Mouse (Mus musculus) spleen, postnatal 14 days (tissue): ENCODE data around the gene Tmed2.
"Not testable (repeated sequence)": the region's sequence is repeated elsewhere in the genome, so short reads cannot be mapped to it uniquely, and the experiment has no call there.

ENCODE experiments used
- DNase-seq, 2 experiments: peaks; one replicate each; pipeline ENCODE4 v3.0.0; 2021 to 2022; ENCODE audit warnings: low spot score in 2 of 2

Gene Tmed2

DNA sequence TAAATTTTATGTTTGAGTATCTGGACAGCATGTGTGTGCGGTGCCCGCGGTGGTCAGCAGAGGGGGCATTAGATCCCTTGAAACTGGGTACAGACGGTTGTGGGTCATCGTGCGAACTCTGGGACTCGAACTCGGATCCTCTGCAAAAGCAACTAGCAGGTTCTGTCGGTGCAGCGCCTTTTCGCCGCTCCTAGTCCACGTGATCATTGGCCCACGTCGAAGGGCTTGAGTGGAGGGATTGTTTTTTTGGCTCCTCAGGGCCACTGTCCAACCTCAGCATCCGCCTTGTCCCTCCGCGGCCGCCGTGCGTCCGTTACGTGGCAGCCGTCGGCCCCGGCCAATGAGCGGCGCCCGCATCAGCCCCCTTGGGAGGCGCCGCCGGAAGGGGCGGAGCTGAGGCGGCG is at the start of gene Tmed2:
Gene Tmed2 (plus strand): TSS at position 313 of the 404 bp plus-strand sequence.
- peak; percentile 83 to 91 for DNase-seq

DNA sequence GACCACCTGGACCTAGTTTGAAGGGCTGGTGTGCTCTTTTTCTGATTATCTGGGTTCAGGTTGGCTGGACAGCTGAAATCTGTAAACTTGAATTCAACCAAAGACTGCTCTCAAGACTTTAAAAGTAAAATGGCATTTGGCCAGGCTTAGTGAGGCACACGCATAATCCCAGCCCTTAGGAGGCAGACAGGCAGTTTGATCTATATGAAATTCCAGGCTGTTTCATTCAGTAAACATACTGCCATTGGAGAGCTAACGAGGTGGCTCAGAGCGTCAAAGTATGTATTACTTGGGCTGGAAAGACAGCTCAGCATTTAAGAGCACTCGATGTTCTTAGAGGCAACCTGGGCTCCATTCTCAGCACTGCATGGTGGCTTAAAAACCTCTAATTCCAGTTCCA is 48.8 kb upstream of the Tmed2 start:
- DNase-seq = no peak

DNA sequence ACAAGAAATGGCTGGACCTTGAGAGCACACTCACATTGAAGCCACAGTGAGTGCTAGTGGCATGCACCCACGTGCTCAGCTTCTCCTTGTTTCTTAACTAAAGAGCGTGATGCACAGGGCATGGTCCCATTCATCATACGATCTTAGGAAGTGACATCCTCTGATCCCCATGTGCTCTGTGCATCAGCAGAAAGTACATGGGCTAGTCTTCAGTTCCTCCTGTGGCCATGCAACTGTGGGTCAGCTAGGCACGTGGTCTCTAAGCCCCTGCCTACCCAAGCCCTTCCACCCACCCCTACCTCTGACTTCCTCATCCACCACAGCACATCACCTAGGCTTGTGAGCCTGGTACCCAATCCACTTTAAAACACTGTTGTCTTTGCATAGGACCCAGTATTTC is 47.9 kb upstream of the Tmed2 start:
- no peak for DNase-seq

DNA sequence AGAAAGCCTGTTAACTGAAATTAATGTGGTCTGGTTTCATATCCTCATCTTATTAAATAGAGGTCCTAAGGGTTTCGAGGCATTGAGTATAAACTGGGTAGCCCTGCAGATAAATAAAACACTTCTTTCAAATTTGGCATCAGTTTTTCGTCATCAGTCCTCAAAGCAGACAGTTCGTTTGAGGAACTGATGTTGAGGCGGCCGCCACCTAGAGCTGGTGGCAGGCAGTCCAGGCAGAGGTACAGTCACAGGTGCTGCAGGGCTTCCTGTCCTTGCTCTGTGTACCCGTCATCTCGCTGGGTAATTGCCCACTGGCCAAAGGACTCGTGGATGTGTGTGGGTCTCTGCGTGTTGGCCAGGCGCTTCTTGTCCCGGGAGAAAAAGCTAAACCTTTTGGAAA is 47.0 kb upstream of the Tmed2 start:
- no peak for DNase-seq

DNA sequence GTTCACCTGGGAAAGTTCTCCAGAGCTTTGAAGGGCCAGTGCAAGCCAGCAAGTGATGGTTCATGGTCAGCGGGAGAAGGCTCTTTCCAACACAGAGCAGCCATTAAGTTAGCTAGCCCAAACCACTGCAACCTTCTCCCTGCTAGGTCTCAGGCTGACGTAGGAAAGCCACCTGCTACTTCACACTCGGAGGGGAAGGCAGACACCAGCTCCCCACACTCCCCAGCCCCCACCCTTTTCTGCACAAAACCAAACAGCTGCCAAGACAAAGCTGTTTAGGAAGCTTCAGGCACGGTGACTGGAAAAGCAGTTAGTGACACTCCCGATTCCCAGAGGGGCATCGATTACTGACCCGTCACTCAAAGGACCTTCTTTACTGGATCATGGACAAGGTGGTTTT is 44.9 kb upstream of the Tmed2 start:
- no peak for DNase-seq

DNA sequence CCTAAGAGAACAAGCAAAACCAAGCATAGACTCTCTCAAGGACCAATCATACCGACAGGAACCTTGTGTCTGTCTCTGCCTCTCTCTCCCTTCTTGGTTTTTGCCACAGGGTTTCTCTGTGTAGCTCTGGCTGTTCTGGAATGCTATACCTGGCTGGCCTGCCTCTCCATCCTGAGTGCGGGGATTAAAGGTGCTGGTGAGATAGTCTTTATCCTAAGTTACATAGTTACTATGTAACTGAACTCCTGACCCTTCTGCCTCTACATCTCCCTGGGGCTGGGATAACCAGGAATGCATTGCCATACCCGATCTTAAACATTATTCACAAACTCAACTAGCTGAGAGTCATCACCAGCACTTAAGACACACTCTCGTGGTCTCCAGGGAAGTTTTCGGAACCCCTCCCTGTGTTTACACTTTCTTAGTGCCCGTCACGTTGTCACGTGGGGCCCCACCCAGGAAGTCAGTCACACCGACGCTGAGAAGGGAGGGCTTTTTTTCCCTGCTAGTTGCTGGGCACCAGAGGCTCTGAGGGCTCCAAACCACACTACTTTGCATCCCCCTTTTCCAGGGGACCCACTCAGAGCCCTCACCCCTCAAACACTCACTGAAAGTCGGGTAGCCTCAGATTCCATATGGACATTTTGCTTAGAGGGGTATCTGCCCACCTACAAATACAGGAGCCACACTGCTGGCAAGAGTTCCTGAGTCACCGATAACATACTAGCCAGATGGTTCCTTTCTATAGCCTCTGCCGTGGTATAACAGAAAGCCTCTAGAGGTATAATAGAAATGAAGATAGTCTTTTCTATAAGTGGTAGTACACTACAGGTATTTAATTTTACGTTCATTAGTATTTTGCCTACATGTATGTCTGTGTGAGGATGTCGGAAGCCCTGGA is 43.6 kb upstream of the Tmed2 start:
- DNase-seq = no peak

DNA sequence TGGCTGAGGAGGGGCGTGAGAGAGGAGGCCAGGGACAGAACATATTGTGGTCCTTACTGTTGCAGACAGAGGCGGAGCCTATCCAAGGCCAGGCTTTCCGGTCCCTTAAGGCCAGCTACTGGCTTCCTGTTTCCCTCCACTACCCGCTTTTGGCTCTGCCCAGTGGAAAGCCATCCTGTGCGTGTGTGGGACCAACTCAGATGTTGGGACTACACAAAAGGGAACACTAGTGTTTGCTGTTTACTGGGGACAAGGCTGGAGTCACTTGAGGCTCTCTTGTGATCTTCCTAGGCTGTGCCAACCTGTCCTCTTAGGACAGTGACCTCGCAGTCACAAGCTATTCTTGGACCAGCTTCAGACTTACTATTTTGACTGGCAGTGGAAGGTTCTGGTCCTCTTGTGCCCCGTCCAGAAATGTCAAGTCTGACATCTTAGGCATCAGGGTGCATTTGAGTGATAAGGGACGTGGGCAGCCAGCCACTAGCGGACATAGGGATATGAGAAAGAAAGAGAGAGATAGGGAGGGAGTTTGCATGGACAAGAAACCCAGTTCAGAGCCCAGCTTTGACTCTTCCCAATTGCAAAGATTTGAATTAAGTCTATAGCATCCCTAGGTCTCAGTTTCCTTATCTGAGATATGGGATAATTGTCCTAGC is 42.1 kb upstream of the Tmed2 start:
- DNase-seq = no peak

DNA sequence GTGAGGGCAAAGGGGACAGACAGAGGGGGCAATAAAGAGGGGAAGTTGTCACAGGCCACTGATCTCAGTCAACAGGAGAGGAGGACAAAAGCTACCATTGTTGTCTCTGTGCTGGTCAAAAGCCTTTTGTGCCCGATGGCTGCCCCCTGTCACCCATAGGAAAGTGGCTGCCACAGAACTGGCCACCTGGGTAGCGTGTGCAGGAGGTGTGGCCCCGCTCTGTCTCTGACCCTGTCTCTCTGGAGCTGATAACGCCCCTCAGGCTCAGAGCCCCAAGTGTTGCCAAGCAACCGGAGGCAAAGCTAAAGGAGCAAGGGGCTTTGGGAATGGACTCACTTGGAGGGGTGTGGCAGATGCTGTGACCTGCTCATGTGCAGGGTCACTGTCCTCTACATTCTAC is 41.5 kb upstream of the Tmed2 start:
- DNase-seq = no peak

DNA sequence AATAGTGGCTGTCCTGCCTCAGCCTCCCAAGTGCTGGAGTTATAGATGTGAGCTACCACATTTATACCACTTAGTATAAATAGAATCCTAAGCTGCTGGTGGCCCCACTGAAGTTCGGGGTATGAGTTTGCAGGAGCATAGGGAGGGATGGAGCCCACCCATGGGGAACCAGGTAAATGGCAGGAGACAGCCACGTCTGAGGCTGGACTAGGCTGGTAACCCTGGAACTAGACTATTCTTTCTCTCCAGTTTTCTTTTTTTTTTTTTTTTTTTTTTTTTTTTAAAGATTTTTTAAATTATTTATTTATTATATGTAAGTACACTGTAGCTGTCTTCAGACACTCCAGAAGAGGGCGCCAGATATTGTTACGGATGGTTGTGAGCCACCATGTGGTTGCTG is 40.5 kb upstream of the Tmed2 start:
- not testable (repeated sequence) for DNase-seq

DNA sequence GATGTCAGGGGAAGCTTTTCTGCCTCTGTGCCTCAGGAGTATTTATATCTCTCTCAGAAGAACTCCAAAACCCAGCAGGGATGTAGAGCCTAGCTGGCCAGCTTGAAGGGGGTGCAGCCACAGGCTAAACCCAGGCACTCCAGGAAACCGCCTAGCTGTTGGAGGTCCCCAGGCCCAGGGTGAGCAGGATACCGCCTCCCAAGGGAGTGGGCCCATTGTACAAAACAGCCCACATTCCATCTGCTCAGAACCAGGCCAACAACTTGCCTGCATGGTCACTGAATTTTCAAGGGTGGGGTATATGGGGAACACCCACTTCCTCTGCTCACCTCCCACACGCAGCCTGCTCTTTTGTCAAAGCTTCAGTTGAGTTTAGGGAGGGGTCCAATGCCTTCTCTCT is 39.9 kb upstream of the Tmed2 start:
- DNase-seq = no peak

DNA sequence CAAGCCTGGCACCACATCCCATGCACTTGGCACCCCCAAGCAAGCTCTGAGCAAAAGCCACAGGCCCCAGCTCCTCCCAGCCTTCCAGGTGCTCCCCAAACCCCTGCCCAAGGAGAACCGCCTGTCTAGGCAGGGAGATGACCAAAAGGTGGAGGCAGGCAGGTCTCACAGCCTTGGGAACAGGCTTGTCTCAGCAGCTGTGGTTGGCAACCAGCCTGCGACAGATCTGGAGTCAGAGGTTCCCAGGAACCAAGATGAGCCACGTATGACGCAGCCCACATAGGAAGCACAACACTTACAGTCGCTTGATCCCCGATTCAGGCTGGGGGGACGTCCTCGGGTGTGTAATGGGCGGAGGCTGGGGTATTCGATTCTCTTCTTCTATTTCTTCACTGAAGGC is 39.0 kb upstream of the Tmed2 start:
- no peak for DNase-seq

DNA sequence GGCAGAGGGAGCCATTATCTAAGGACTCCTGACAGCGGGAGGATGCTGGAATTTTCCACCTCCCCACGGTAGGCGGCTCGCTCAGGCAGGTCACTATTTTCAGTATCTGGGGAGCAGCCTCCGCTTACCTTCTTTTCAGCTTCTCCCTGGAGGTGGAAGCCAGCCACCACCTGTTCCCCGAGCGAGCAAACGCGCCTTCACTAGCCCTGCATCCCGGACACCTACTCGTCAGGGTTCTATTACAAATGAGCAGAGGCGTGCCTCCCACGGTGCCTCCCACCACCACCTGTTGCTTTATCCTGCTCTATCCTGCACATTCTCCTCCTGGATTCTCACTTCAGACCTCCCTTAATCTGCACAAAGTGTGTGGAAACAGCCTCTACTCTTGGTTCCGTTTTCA is 36.8 kb upstream of the Tmed2 start:
- DNase-seq = no peak

DNA sequence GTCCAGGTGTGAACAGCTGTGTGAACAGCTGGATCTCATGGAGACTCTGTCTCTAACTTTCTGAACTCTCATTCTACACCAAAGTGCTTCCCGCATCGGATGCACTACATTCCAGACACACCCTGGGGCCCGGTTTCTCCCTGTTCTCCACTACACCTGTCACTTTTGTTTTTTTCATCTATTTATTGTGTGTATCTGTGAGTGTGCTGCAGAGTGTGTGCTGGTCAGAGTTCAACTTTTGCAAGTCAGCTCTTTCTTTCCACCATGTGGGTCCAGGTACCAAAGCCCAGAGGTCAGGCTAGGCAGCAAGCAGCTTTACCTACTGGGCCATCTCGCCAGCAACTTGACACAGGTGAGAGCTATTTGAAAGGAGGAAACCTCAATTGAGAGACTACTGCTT is 35.3 kb upstream of the Tmed2 start:
- no peak for DNase-seq

DNA sequence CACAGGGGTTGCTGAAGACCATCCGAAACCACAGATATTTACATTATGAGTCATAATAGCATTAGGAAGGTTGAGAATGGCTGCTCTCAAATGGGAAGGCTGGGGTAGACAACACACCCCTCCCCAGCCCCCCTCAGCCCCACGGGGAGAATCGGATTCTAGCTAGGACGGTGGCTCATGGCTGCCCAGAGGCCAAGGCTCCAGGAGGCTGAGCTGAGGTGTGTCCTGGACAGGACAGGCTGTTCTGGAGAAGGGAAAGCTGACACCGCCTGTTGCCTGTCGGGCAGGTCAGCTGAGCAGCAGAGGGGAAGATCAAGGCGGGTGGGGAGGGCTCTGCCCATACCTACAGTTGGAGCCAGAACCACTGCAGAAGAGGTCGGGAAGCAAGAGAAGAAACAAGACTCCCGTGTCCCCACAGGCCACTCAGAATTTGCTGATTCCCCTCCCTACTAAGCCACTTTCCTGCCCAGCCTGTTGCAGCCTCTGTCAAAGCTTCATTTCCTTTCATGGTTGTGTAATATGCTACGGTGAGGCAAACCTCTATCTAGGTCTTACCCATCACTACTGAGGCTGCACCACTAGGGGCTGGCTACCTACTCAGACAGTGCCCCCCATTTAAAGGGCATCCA is 33.6 kb upstream of the Tmed2 start:
- DNase-seq = no peak

DNA sequence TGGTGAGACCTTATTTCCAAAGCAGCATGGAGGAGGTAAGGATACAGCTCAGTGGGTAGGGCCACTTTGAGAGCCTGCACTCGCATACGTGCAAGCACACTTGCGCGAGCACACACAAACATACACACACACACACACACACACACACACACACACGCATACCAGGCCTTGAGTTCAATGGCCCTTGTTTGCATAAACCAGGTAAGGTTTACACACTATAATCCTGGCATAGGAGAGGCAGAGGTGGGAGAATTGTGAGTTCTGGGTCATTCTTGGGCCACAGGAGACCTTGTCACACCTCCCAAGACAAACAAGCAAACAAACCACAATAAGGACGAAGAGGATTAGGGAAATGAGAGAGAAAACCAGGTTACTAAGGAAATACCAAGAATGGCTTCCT is 31.3 kb upstream of the Tmed2 start:
- no peak for DNase-seq

DNA sequence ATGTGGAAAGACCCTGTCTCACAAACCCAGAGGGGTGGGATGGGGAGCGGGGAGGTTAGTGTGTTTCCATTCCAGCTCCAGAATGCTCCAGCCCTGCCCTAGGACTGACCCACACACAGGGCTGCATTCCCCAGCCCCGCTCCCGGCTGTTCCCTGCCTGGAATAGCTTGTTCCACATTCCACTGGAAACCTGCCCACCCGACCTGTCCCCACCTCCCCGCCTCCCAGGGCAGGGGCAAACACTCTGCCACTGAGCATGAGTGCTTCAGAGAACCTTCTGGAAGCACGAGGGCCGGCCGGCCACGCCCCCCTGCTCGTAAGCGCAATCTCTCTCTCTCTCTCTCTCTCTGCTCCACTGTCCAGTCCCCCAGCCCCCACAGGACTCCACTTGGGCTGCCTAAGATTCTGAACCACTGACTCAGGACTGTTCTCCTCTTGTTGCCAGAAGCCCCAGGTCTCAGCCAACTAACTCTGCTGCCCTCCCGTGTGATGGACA is 30.7 kb upstream of the Tmed2 start:
- DNase-seq = no peak

DNA sequence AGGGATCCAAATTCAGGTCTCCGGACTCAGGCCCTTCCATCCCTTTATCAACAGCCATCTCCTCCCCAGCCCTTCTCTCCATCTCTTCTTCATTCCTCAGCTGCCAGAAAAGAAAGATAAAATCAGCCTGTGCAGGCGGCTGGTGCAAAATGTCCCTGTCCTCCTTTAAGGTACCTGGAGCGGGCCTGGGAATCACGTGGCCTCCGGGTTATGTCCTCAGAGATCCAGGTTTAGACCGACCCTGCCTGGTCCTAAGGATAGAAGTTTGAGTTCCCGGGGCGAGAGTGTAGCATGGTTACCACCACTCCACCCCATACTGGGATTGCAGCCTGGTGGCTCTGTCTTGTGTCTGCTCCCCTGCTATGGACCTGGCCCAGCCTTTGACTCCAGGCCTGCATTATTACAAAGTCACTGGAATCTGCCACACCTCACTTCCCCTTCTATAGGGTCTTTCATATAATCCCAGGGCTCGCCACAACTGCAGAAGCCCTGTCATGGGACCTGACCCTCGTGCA is 29.9 kb upstream of the Tmed2 start:
- no peak for DNase-seq

DNA sequence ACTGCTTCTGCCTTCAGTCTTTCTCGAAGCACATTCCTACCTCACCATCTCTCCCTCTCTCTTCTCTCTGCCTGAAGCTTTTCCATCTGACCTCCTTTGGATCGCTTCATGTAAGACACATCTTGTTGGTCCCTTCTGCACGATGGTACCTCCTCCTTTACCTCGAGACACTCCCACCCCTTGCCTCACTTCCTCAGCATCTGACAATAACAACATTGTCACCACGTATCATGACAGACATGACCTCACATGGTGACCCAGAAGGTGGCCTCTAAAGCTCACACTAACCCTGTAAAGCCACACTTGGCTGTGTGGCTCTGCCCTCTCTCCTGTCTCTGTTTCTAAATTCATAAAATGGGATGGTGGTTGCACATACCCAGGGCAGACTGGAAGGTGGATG is 24.7 kb upstream of the Tmed2 start:
- DNase-seq = no peak

DNA sequence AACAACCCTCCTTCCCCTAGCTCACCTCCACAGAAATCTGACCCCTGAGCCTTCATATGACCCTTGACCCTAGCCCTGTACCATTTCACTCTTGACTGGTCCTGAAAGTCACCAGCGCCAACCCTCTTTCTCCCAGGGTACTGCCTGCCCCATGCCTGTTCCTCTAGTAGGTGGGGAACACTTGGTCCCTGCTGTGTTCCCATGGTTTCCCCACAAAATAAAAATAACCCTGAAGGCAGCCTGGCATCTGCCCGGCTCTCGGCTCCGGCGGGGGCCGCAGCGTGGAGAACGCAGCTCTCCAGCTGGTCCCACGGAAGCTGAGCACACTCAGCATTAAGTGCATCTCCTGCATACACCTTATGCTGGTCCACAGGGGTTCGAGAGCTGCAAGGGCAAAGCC is 21.8 kb upstream of the Tmed2 start:
- DNase-seq = no peak

DNA sequence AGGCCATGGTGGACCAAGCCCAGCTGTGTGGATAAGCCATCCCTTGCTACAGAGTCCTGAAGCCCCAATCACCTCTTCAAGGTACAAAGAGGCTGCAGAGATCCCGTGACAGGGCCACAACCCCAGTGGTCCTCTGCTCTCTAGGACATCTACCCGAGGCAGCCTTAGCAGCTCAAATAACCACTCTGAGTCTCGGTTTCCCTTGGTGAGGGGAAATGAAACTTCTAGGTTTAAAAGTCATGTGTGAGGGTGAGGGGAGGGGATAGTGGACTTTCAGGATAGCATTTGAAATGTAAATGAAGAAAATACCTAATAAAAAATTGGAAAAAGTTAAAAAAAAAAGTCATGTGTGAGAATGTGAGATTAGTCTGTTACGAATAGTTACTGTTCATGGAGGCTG is 18.9 kb upstream of the Tmed2 start:
- DNase-seq = no peak

DNA sequence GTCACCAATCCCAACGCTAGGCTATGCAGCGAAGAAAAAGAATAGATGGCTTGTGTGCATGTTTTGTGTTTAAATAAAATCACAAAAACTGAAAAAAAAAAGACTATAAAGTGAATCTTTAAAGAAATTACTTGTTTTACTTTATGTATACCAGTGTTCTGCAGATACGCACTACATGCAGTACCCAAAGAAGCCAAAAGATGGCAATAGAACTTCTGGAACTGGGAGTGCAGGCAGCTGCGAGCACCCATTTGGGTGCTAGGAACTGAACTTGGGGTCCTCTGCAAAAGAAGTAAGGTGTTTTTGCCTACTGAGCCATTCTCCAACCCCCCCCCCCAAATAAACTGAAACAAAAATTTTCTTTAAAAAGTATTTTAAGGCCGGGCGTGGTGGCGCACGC is 17.5 kb upstream of the Tmed2 start:
- no peak for DNase-seq

DNA sequence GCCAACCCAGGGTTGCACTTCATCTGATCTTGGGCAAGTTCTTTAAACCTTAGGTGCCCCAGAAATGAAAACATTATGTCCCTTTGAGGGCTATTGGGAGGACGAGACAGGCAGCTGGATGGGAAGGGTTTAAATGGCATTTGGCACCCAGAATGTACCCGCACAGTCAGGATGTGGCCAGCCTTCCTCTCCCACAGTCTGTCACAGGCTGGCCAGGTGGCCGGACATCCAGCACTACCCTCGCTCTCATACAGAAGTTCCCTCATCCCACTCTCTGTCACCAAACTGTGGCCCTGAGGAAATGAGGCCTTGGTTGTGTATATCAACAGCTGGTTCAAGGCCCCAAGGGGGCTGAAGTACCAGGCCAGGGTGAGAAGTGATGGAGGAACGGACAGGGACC is 15.6 kb upstream of the Tmed2 start:
- no peak for DNase-seq

DNA sequence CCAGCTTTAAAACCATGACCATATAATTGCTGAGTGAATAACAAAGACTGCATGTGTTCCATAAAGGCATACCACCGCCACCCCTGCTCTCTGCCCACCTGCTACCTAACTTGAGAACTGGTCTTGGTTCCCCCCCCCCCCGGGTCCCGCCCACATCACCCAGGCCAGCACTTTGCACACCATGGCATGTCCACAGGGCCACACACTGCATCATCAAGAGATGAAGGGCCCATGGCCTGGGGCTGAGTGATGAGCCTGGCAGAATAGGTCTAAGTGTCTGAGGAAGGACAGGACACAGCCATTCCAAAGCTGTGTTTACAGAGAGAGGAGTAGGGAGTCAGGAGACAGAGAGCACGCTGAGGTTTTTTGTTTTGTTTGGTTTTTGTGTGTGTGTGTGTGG is 12.1 kb upstream of the Tmed2 start:
- DNase-seq = no peak
